Mouse (Mus musculus): ENCODE measurements around the gene Hspb1. TPM values are rescaled to one million over a fixed set of nuclear protein-coding genes. Genes with fewer than 3 reads are reported as not detected.

The Hspb1 gene
- total and polyA plus RNA-seq, 3 experiments, result not detected

- no peak for DNase-seq (ENCODE audit: low spot score)
- Histone ChIP-seq H3K27me3 (ENCODE audit: insufficient read depth, low read length) (no peaks in the 10 kb centered on the region; the same call in 1 of the 2 replicates), H3K36me3 (replicated peaks) (peaks cover 92% of the 10 kb centered on the region), H3K4me1 (ENCODE audit: insufficient read depth, low read depth, low read length) (peaks cover 63% of the 10 kb centered on the region), H3K4me3 (ENCODE audit: low read depth, low read length) (no peak overlapping the region), H3K9me3 (replicated peaks) (no peaks in the 10 kb centered on the region)
- no peak for ATAC-seq (ENCODE audit: extremely low read depth, insufficient number of reproducible peaks, low FRiP score, poor library complexity, severe bottlenecking)
- TF ChIP-seq TAL1 (conservative IDR thresholded peaks at IDR 0.05; ENCODE audit: low read depth, low read length) (no peak), GATA2 (IDR thresholded peaks at IDR 0.05; ENCODE audit: borderline replicate concordance, low read depth, low read length) (no peak), POLR2AphosphoS5 (IDR thresholded peaks at IDR 0.05; ENCODE audit: insufficient replicate concordance, low read depth, low read length) (no peak), CTCF (IDR thresholded peaks at IDR 0.05; ENCODE audit: low read depth, low read length) (no peak), GATA1 (IDR thresholded peaks at IDR 0.05; ENCODE audit: borderline replicate concordance, low read length) (no peak)
These were observed 19.1 kb downstream of the Hspb1 start for GRCm38 (mm10) chr5:135906846-135907245.

DNA sequence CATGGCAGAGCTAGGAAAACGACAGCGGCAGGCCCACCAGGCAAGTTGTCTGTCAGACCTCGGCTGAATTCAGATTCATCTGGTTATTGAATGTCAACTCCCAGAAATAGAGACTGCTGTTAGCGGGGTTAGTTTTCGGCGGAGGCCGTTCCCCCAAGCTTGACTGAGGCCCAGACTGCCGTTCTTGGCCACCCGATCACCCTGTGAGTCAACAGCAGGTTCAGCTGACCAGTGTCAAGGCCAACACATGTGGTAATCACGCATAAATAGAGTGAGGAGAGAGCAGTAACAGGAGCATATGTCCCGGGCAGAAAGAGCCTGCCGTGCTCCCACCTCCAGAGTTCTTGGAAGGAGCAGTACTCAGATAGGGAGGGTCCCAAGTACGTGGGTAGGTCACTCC lies 19.5 kb downstream of the Hspb1 start:
- Histone ChIP-seq H3K27me3 (ENCODE audit: insufficient read depth, low read length) (no peaks in the 10 kb centered on the region; the same call in 1 of the 2 replicates), H3K36me3 (replicated peaks) (peaks cover 94% of the 10 kb centered on the region), H3K4me3 (ENCODE audit: low read depth, low read length) (no peak overlapping the region), H3K4me1 (ENCODE audit: insufficient read depth, low read depth, low read length) (peaks cover 65% of the 10 kb centered on the region), H3K9me3 (replicated peaks) (no peaks in the 10 kb centered on the region)
- no peak for ATAC-seq (ENCODE audit: extremely low read depth, insufficient number of reproducible peaks, low FRiP score, poor library complexity, severe bottlenecking)
- DNase-seq (ENCODE audit: low spot score), result no peak
- TF ChIP-seq TAL1 (conservative IDR thresholded peaks at IDR 0.05; ENCODE audit: low read depth, low read length) (no peak), CTCF (IDR thresholded peaks at IDR 0.05; ENCODE audit: low read depth, low read length) (no peak), POLR2AphosphoS5 (IDR thresholded peaks at IDR 0.05; ENCODE audit: insufficient replicate concordance, low read depth, low read length) (no peak), GATA1 (IDR thresholded peaks at IDR 0.05; ENCODE audit: borderline replicate concordance, low read length) (no peak), GATA2 (IDR thresholded peaks at IDR 0.05; ENCODE audit: borderline replicate concordance, low read depth, low read length) (no peak)

DNA sequence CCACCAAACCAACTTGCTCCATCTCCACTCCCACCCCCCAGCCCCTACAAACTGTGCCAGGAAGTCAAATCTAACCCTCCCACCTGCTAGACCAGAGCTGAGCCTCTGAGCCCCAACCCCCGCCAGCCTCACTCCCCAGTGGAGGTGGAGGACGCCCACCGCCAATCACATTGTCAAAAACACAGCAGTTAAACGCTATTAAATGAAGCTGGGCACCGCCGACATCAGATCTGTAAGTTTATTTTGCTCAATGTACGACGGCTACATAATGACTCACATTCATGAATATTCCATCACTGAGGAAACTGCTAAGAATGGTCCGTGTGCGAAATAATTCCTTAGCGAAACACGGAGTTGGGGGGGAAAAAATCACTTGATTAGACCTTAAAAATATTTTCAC lies 20.5 kb downstream of the Hspb1 start:
- no peaks in the 10 kb centered on the region for H3K9me3 ChIP-seq (replicated peaks)
- H3K4me1 ChIP-seq (ENCODE audit: insufficient read depth, low read depth, low read length), result peaks cover 72% of the 10 kb centered on the region
- H3K4me3 ChIP-seq (ENCODE audit: low read depth, low read length), result no peak overlapping the region
- TF ChIP-seq GATA2 (IDR thresholded peaks at IDR 0.05; ENCODE audit: borderline replicate concordance, low read depth, low read length), result no peak
- TF ChIP-seq TAL1 (conservative IDR thresholded peaks at IDR 0.05; ENCODE audit: low read depth, low read length), result no peak
- TF ChIP-seq CTCF (IDR thresholded peaks at IDR 0.05; ENCODE audit: low read depth, low read length), result no peak
- no peak for TF ChIP-seq POLR2AphosphoS5 (IDR thresholded peaks at IDR 0.05; ENCODE audit: insufficient replicate concordance, low read depth, low read length)
- TF ChIP-seq GATA1 (IDR thresholded peaks at IDR 0.05; ENCODE audit: borderline replicate concordance, low read length), result no peak
- no peaks in the 10 kb centered on the region; the same call in 1 of the 2 replicates for H3K27me3 ChIP-seq (ENCODE audit: insufficient read depth, low read length)
- no peak for DNase-seq (ENCODE audit: low spot score)
- H3K36me3 ChIP-seq (replicated peaks), result peaks cover 98% of the 10 kb centered on the region
- no peak for ATAC-seq (ENCODE audit: extremely low read depth, insufficient number of reproducible peaks, low FRiP score, poor library complexity, severe bottlenecking)

- DNase-seq (ENCODE audit: low spot score) (no peak), ATAC-seq (ENCODE audit: extremely low read depth, insufficient number of reproducible peaks, low FRiP score, poor library complexity, severe bottlenecking) (no peak)
- Histone ChIP-seq H3K36me3 (replicated peaks) (peaks cover 98% of the 10 kb centered on the region), H3K9me3 (replicated peaks) (no peaks in the 10 kb centered on the region), H3K4me1 (ENCODE audit: insufficient read depth, low read depth, low read length) (peaks cover 77% of the 10 kb centered on the region), H3K27me3 (ENCODE audit: insufficient read depth, low read length) (no peaks in the 10 kb centered on the region; the same call in 1 of the 2 replicates), H3K4me3 (ENCODE audit: low read depth, low read length) (peak overlapping the region; percentile 20; the same call in 1 of the 2 replicates)
- TF ChIP-seq GATA1 (IDR thresholded peaks at IDR 0.05; ENCODE audit: borderline replicate concordance, low read length) (no peak), POLR2AphosphoS5 (IDR thresholded peaks at IDR 0.05; ENCODE audit: insufficient replicate concordance, low read depth, low read length) (no peak), TAL1 (conservative IDR thresholded peaks at IDR 0.05; ENCODE audit: low read depth, low read length) (no peak), CTCF (IDR thresholded peaks at IDR 0.05; ENCODE audit: low read depth, low read length) (no peak), GATA2 (IDR thresholded peaks at IDR 0.05; ENCODE audit: borderline replicate concordance, low read depth, low read length) (no peak)
These were observed 21.3 kb downstream of the Hspb1 start for GRCm38 (mm10) chr5:135908989-135909388.

DNA sequence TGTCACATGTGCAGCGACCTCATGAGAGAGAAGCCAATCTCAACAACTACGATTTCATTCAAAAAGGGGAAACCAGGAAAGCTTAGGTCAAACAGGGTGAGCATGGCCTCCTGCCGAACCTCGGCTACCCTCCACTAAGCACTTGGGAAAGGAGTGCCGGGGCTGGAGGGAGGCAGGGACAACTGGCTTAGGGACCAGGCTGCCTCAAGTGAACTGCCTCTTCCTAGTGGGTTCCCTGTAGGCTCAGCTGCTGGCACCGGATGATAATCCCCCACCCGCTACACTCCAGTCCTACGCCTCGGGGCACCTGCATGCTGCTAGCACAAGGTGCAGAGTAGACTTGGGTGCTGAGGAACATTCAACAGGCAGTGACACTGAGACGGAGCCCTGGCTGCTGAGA lies 21.9 kb downstream of the Hspb1 start:
- Histone ChIP-seq H3K4me1 (ENCODE audit: insufficient read depth, low read depth, low read length) (peaks cover 82% of the 10 kb centered on the region), H3K27me3 (ENCODE audit: insufficient read depth, low read length) (no peaks in the 10 kb centered on the region; the same call in 1 of the 2 replicates), H3K9me3 (replicated peaks) (no peaks in the 10 kb centered on the region)

GRCm38 (mm10) chr5:135910813-135911212 lies 23.1 kb downstream of the Hspb1 start:
- DNase-seq (ENCODE audit: low spot score), result no peak
- H3K36me3 ChIP-seq (replicated peaks), result peaks cover 97% of the 10 kb centered on the region

More for the DNA sequence above, 21.9 kb downstream of the Hspb1 start:
- DNase-seq (ENCODE audit: low spot score) (no peak), ATAC-seq (ENCODE audit: extremely low read depth, insufficient number of reproducible peaks, low FRiP score, poor library complexity, severe bottlenecking) (no peak)
- Histone ChIP-seq H3K4me3 (ENCODE audit: low read depth, low read length) (no peak overlapping the region; the same call in 1 of the 2 replicates), H3K36me3 (replicated peaks) (peaks cover 98% of the 10 kb centered on the region)
- TF ChIP-seq CTCF (IDR thresholded peaks at IDR 0.05; ENCODE audit: low read depth, low read length), result no peak
- TF ChIP-seq GATA1 (IDR thresholded peaks at IDR 0.05; ENCODE audit: borderline replicate concordance, low read length), result no peak
- no peak for TF ChIP-seq GATA2 (IDR thresholded peaks at IDR 0.05; ENCODE audit: borderline replicate concordance, low read depth, low read length)
- TF ChIP-seq POLR2AphosphoS5 (IDR thresholded peaks at IDR 0.05; ENCODE audit: insufficient replicate concordance, low read depth, low read length), result no peak
- TF ChIP-seq TAL1 (conservative IDR thresholded peaks at IDR 0.05; ENCODE audit: low read depth, low read length), result no peak

More at GRCm38 (mm10) chr5:135910813-135911212, 23.1 kb downstream of the Hspb1 start:
- peaks cover 86% of the 10 kb centered on the region for H3K4me1 ChIP-seq (ENCODE audit: insufficient read depth, low read depth, low read length)
- H3K9me3 ChIP-seq (replicated peaks), result no peaks in the 10 kb centered on the region
- no peaks in the 10 kb centered on the region; the same call in 1 of the 2 replicates for H3K27me3 ChIP-seq (ENCODE audit: insufficient read depth, low read length)
- H3K4me3 ChIP-seq (ENCODE audit: low read depth, low read length), result no peak overlapping the region
- no peak for ATAC-seq (ENCODE audit: extremely low read depth, insufficient number of reproducible peaks, low FRiP score, poor library complexity, severe bottlenecking)
- TF ChIP-seq POLR2AphosphoS5 (IDR thresholded peaks at IDR 0.05; ENCODE audit: insufficient replicate concordance, low read depth, low read length), result no peak
- TF ChIP-seq GATA1 (IDR thresholded peaks at IDR 0.05; ENCODE audit: borderline replicate concordance, low read length), result no peak
- no peak for TF ChIP-seq GATA2 (IDR thresholded peaks at IDR 0.05; ENCODE audit: borderline replicate concordance, low read depth, low read length)
- TF ChIP-seq TAL1 (conservative IDR thresholded peaks at IDR 0.05; ENCODE audit: low read depth, low read length), result no peak
- no peak for TF ChIP-seq CTCF (IDR thresholded peaks at IDR 0.05; ENCODE audit: low read depth, low read length)

Data from G1E (cell line).